Mouse (Mus musculus) heart, embryonic 11.5 days (tissue): ENCODE results near the gene Mup15. TPM values are rescaled to one million over a fixed set of nuclear protein-coding genes. Genes with fewer than 3 reads are reported as not detected.
"Not testable (repeated sequence)": the region's sequence is repeated elsewhere in the genome, so short reads cannot be mapped to it uniquely, and the experiment has no call there.

Experiments
- ATAC-seq: fragments of 200-750 bp; cut with Nextera tagmentation; replicated peaks from 2 replicates; pipeline ENCODE4 v1.8.0; 2017; ENCODE audit warnings: moderate library complexity; ENCODE audit not compliant: insufficient number of reproducible peaks, low FRiP score, low TSS enrichment
- H3K27ac ChIP-seq: fragments of 300-500 bp; sonication (generic); 2 replicates; pipeline ENCODE4 v1.5.1; 2014; ENCODE audit warnings: mild to moderate bottlenecking, low read depth, low read length
- H3K27me3 ChIP-seq: fragments of 300-500 bp; sonication (generic); 2 replicates; pipeline ENCODE4 v1.6.1; 2014; ENCODE audit warnings: mild to moderate bottlenecking, low read length, mixed read lengths; ENCODE audit not compliant: control insufficient read depth, insufficient read depth
- H3K36me3 ChIP-seq: fragments of 300-500 bp; sonication (generic); 2 replicates; pipeline ENCODE4 v1.6.1; 2014; ENCODE audit warnings: mild to moderate bottlenecking, low read length, moderate library complexity, mixed read lengths; ENCODE audit not compliant: control insufficient read depth, insufficient read depth
- H3K4me1 ChIP-seq: fragments of 300-500 bp; sonication (generic); 2 replicates; pipeline ENCODE4 v1.6.1; 2014; ENCODE audit warnings: low read length; ENCODE audit not compliant: control insufficient read depth, insufficient read depth
- H3K4me2 ChIP-seq: fragments of 300-500 bp; sonication (generic); 2 replicates; pipeline ENCODE4 v1.6.1; 2014; ENCODE audit warnings: mild to moderate bottlenecking, moderate library complexity
- H3K4me3 ChIP-seq: fragments of 300-500 bp; sonication (generic); 2 replicates; pipeline ENCODE4 v1.5.1; 2014; ENCODE audit warnings: low read depth, low read length
- H3K9ac ChIP-seq: fragments of 300-500 bp; sonication (generic); 2 replicates; pipeline ENCODE4 v1.6.1; 2014; ENCODE audit warnings: mild to moderate bottlenecking, low read depth, low read length, moderate library complexity
- H3K9me3 ChIP-seq: fragments of 300-500 bp; sonication (generic); replicated peaks from 2 replicates; pipeline ENCODE4 v1.6.1; 2016; ENCODE audit warnings: low read length; ENCODE audit not compliant: control insufficient read depth
- WGBS: fragments of 180-500 bp; shearing (Covaris S2); extraction: QIAGEN DNeasy Blood & Tissue Kit; methylation state at CpG from one replicate; pipeline ENCODE4 v1.1.7; 2014; ENCODE audit not compliant: insufficient replicate concordance; 5-methylcytosine and 5-hydroxymethylcytosine counted together
- polyA plus RNA-seq: library from polyadenylated mRNA; unstranded; fragments of >200 nt; fragmentation: Nextera tagmentation; extraction: Ambion mirVana; gene quantifications from 2 replicates; pipeline ENCODE4 v1.2.1, GENCODE M21; 2014

The Mup15 gene
- polyA plus RNA-seq, result not detected in 2 replicates

DNA sequence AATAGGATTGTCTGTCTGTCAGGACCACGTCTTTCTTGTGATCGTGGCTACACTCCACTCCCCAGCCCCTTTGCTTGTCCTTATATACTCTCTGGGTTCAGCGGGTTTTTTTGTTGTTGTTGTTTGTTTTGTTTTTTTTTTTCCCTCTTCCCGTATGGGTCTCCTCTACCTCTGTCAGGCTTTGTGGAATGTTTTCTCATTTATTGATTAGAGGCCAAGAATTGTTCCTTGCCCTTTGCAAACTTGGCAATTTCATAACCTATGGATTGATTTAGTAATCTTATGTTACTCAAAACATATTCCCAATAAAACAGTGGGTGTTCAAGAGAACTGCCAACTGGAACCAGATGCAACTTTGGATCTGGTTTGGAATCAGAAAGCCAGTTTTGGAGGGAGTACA lies at the start of gene Mup15:
Mup15 (minus strand) TSS at position 101 of the 400 bp plus-strand sequence.
- not testable (repeated sequence) for H3K4me3 ChIP-seq, H3K36me3 ChIP-seq, H3K9ac ChIP-seq, ATAC-seq, H3K4me2 ChIP-seq, H3K27me3 ChIP-seq, H3K27ac ChIP-seq, H3K4me1 ChIP-seq, H3K9me3 ChIP-seq
- no CpG with 5 or more reads among the region's 4 CpGs for WGBS

Other genes starting within 250 kb of the Mup15 start
- not detected in 2 replicates for gene Mup13, start 211.5 kb downstream of the Mup15 start, polyA plus RNA-seq
- gene Mup14, start 135.7 kb downstream of the Mup15 start, polyA plus RNA-seq, result not detected in 2 replicates
- not detected in 2 replicates for gene Mup16, start 79.8 kb upstream of the Mup15 start, polyA plus RNA-seq
- gene Mup17, start 156.1 kb upstream of the Mup15 start, polyA plus RNA-seq, result not detected in 2 replicates
- not detected in 2 replicates for gene Mup18, start 234.4 kb upstream of the Mup15 start, polyA plus RNA-seq